Mouse (Mus musculus): ENCODE measurements around the gene Pde8b. TPM values are rescaled to one million over a fixed set of nuclear protein-coding genes. Genes with fewer than 3 reads are reported as not detected.
A peak's percentile ranks its signal among the peaks of the same experiment; 100 is the strongest.

The Pde8b gene
- 0.88 and 1.2 TPM in 2 replicates for polyA plus RNA-seq (2012; rRNA removed)

DNA sequence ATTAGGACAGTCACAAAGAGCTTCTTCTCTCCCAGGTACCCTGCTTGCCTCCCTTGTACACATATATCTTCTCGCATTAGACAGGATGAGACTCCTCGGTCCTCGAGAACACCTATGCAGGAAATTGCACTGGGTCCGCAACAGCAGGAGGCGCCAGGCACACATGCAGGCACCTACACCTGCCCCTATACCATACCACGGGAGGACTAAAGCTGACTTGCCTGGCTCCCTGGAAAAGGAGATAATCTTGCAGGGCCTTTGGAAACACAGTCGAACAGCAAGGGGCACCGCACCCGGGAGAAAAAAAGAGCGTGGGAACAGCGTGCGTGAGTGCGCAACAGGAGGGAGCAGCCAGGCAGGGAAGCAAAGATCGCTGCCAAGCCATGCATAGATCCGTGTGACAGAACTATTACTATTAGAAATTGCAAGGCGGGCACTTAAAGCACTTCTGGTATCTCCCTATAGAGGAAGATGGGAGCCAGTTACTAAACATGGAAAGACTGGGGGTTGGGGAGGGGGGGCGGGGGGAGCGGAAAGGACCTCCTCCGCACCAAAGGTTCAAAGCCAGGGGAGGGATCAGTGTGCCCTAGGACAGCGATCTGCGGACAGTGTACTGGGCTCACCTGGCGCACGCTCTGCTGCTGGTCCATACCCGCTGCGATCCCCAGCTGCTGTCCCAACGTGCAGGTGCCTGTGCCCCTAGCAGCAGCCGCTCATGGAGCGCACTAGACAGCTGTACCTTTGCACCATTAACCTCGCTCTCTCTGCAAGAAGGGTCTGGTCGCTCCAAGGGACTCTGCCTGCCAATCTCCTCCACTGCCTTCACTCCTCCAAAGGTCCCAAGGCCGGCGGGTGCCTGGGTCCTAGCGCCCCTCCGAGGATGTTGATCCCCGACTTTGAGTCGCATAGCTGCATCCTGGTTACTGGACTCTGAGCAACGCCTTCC is at the start of gene Pde8b:
Gene Pde8b (minus strand): TSS at position 826 of the 946 bp plus-strand sequence.
- Histone ChIP-seq H3K4me3 (ENCODE audit: control insufficient read depth, insufficient read depth, low read length) (no peak within 1 kb of the TSS), H3K27me3 (ENCODE audit: control insufficient read depth, insufficient read depth, low read length) (no peaks in the 10 kb centered on the region; the same call in 1 of the 2 replicates), H3K27ac (ENCODE audit: control insufficient read depth, insufficient read depth, low read length) (no peak within 1 kb of the TSS), H3K36me3 (ENCODE audit: control insufficient read depth, insufficient read depth, low read length) (no peaks in the 10 kb centered on the region), H3K4me1 (replicated peaks; ENCODE audit: control insufficient read depth, insufficient read depth, low read length) (no peaks in the 10 kb centered on the region)
- TF ChIP-seq CTCF (IDR thresholded peaks at IDR 0.05; ENCODE audit: borderline replicate concordance, control insufficient read depth, extremely low read depth, insufficient read depth, low read length, poor library complexity) (no peak), POLR2A (IDR thresholded peaks at IDR 0.05; ENCODE audit: control insufficient read depth, extremely low read depth, insufficient read depth, low read length, poor library complexity) (no peak)
- 16% methylated on average over 37 of the region's 37 CpGs for WGBS
- DNase-seq = no peak

DNA sequence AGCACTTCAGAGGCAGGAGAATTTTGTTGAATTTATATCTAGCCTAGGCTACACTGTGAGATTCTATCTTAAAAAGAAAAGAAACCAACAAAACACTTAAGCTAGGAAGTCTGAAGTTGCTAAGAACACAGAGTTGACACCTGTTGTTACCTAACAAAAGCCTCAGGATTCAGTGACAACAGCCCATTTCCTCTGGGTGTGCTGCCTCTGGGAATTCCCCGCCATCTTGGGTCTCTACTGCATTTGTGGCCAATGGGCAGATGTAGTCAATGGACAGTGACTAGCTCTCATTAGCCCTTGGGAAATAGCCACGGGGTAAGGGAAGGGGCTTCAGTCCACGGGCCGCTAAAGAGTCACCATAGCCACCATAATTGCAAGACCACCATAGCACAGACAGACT is 41.8 kb upstream of the Pde8b start:
- Histone ChIP-seq H3K4me1 (replicated peaks; ENCODE audit: control insufficient read depth, insufficient read depth, low read length) (no peaks in the 10 kb centered on the region), H3K4me3 (ENCODE audit: control insufficient read depth, insufficient read depth, low read length) (no peak overlapping the region), H3K27ac (ENCODE audit: control insufficient read depth, insufficient read depth, low read length) (no peak overlapping the region), H3K27me3 (ENCODE audit: control insufficient read depth, insufficient read depth, low read length) (no peaks in the 10 kb centered on the region), H3K36me3 (ENCODE audit: control insufficient read depth, insufficient read depth, low read length) (no peaks in the 10 kb centered on the region)
- WGBS = 89% methylated on average over 4 of the region's 4 CpGs
- DNase-seq = no peak
- TF ChIP-seq POLR2A (IDR thresholded peaks at IDR 0.05; ENCODE audit: control insufficient read depth, extremely low read depth, insufficient read depth, low read length, poor library complexity) (no peak), CTCF (IDR thresholded peaks at IDR 0.05; ENCODE audit: borderline replicate concordance, control insufficient read depth, extremely low read depth, insufficient read depth, low read length, poor library complexity) (no peak)

DNA sequence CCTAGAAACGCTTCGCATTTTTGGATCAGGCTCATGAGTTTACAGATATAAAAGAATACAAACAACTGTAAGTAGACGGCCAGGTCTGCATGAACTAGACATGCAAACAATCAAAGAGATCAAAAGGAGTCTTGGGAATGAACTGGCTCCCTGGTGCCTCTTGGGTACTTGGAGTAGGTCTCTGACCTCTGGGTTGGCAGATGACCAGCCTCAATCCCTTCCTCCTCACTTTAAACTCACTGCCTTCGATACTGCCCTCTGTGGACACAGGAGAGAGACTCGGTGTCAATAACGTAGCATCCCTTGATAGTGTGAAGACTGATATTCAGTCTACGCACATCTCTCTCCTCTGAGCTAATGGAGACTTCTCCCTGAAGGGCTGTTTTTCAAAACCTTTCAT is 37.9 kb upstream of the Pde8b start:
- no peak overlapping the region for H3K4me3 ChIP-seq (ENCODE audit: control insufficient read depth, insufficient read depth, low read length)
- DNase-seq = no peak
- WGBS = 91% methylated on average over 7 of the region's 7 CpGs
- no peaks in the 10 kb centered on the region for H3K4me1 ChIP-seq (replicated peaks; ENCODE audit: control insufficient read depth, insufficient read depth, low read length)
- TF ChIP-seq POLR2A (IDR thresholded peaks at IDR 0.05; ENCODE audit: control insufficient read depth, extremely low read depth, insufficient read depth, low read length, poor library complexity) = no peak
- TF ChIP-seq CTCF (IDR thresholded peaks at IDR 0.05; ENCODE audit: borderline replicate concordance, control insufficient read depth, extremely low read depth, insufficient read depth, low read length, poor library complexity) = no peak
- H3K27me3 ChIP-seq (ENCODE audit: control insufficient read depth, insufficient read depth, low read length) = no peaks in the 10 kb centered on the region
- H3K36me3 ChIP-seq (ENCODE audit: control insufficient read depth, insufficient read depth, low read length) = no peaks in the 10 kb centered on the region
- no peak overlapping the region for H3K27ac ChIP-seq (ENCODE audit: control insufficient read depth, insufficient read depth, low read length)

DNA sequence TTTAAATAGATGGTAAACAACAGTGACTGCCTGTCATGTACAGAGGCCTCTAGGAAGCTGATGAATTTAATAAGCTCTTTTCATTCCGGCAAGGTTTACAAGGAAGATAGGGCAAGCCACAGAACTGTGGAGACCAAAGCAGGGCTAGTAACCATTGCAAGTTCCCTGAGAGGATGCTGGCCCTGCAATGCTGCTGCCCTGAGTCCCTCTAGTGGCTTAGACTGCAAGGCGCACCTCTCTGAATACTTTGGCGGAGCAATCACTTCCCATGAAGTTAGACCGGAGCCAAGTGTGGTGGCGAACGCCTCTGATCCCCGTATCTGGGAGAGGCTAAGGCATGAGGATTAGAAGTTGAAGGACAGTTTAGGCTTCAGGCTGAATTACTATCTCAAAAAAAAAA is 36.9 kb upstream of the Pde8b start:
- TF ChIP-seq POLR2A (IDR thresholded peaks at IDR 0.05; ENCODE audit: control insufficient read depth, extremely low read depth, insufficient read depth, low read length, poor library complexity) (no peak), CTCF (IDR thresholded peaks at IDR 0.05; ENCODE audit: borderline replicate concordance, control insufficient read depth, extremely low read depth, insufficient read depth, low read length, poor library complexity) (0 out of 2 replicates have a peak, but pooled peaks have one; percentile 22)
- DNase-seq = peak; percentile 24
- WGBS = 9% methylated on average over 7 of the region's 7 CpGs
- no peaks in the 10 kb centered on the region for H3K27me3 ChIP-seq (ENCODE audit: control insufficient read depth, insufficient read depth, low read length)
- H3K27ac ChIP-seq (ENCODE audit: control insufficient read depth, insufficient read depth, low read length) = no peak overlapping the region
- H3K4me3 ChIP-seq (ENCODE audit: control insufficient read depth, insufficient read depth, low read length) = no peak overlapping the region
- no peaks in the 10 kb centered on the region for H3K36me3 ChIP-seq (ENCODE audit: control insufficient read depth, insufficient read depth, low read length)
- H3K4me1 ChIP-seq (replicated peaks; ENCODE audit: control insufficient read depth, insufficient read depth, low read length) = no peaks in the 10 kb centered on the region

- 92% methylated on average over 6 of the region's 7 CpGs for WGBS
- no peak for DNase-seq
- Histone ChIP-seq H3K36me3 (ENCODE audit: control insufficient read depth, insufficient read depth, low read length) (no peaks in the 10 kb centered on the region), H3K27me3 (ENCODE audit: control insufficient read depth, insufficient read depth, low read length) (no peaks in the 10 kb centered on the region), H3K4me1 (replicated peaks; ENCODE audit: control insufficient read depth, insufficient read depth, low read length) (no peaks in the 10 kb centered on the region), H3K27ac (ENCODE audit: control insufficient read depth, insufficient read depth, low read length) (no peak overlapping the region), H3K4me3 (ENCODE audit: control insufficient read depth, insufficient read depth, low read length) (no peak overlapping the region)
- TF ChIP-seq CTCF (IDR thresholded peaks at IDR 0.05; ENCODE audit: borderline replicate concordance, control insufficient read depth, extremely low read depth, insufficient read depth, low read length, poor library complexity) (no peak), POLR2A (IDR thresholded peaks at IDR 0.05; ENCODE audit: control insufficient read depth, extremely low read depth, insufficient read depth, low read length, poor library complexity) (no peak)
Measured at GRCm38 (mm10) chr13:95281740-95282673, 31.9 kb upstream of the Pde8b start.

DNA sequence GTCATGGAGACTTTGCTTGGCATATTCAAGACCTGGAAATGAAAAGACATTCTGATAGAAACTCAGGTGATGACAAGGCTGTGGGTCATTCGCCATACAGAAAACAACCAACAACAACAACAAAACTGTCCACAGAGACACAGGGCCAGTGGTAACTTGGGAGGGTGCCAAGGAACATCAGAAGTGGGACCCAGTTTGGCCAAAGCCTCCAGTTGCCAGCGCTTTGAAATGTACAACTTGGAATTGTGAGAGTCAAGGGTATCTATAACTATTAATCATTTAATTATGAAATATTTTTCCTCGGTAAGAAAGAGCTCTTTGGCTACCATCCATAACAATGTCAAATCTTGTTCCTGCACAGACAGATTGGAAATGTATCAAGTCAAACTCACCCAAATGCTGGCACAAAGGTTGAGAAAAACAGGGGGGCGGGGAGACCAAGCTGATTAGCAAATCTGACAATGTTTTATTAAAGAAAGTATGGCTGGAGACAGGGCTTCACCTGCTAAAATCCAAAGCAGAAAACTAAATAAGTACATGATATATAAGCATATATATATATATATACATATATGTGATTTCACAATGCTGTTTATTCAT is 28.4 kb upstream of the Pde8b start:
- no peaks in the 10 kb centered on the region for H3K4me1 ChIP-seq (replicated peaks; ENCODE audit: control insufficient read depth, insufficient read depth, low read length)
- H3K27me3 ChIP-seq (ENCODE audit: control insufficient read depth, insufficient read depth, low read length) = no peaks in the 10 kb centered on the region
- H3K4me3 ChIP-seq (ENCODE audit: control insufficient read depth, insufficient read depth, low read length) = no peak overlapping the region
- H3K36me3 ChIP-seq (ENCODE audit: control insufficient read depth, insufficient read depth, low read length) = no peaks in the 10 kb centered on the region
- TF ChIP-seq CTCF (IDR thresholded peaks at IDR 0.05; ENCODE audit: borderline replicate concordance, control insufficient read depth, extremely low read depth, insufficient read depth, low read length, poor library complexity) (no peak), POLR2A (IDR thresholded peaks at IDR 0.05; ENCODE audit: control insufficient read depth, extremely low read depth, insufficient read depth, low read length, poor library complexity) (no peak)
- no peak overlapping the region for H3K27ac ChIP-seq (ENCODE audit: control insufficient read depth, insufficient read depth, low read length)
- no peak for DNase-seq
- WGBS = 91% methylated on average over 4 of the region's 4 CpGs
